Mouse (Mus musculus): ENCODE results near the gene Luc7l.

DNA sequence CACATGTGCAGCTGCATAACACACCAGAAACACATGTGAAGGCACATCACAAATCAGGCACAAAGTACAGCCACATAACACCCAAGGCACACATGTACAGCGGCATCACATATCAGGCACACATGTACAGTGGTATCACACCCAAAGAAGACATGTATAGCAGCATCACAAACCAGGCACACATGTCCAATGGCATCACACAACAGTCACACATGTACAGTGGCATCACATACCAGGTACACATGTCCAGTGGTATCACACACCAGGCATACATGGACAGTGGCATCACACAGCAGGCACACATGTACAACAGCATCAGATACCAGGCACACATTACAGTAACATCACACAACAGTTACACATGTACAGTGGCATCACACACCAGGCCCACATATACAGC, 65.7 kb downstream of the Luc7l start:
- TF ChIP-seq GATA1 (IDR thresholded peaks at IDR 0.05; ENCODE audit: low read length) (no peak), TAL1 (IDR thresholded peaks at IDR 0.05; ENCODE audit: low read length) (no peak)

Measured in erythroblast, embryonic 14.5 days (primary cell).